Mouse (Mus musculus) c-Kit-positive CD71-negative TER-119-negative erythroid progenitor cells, embryonic 14.5 days (primary cell): Measurements from ENCODE around the gene Ccdc159.

Source experiments
- DNase-seq: peaks from one replicate; pipeline ENCODE4 v3.0.0-alpha.2; 2013; ENCODE audit warnings: low read depth

The Ccdc159 gene

GRCm38 (mm10) chr9:21927208-21927753 lies at the start of gene Ccdc159, which contains the start of gene Tmem205:
Gene Ccdc159 (plus strand): TSS chr9:21927471.
Gene Tmem205 (minus strand): TSS chr9:21927556.
- peak; percentile 78 for DNase-seq

- no peak for DNase-seq
These were observed 38.0 kb upstream of the Ccdc159 start for GRCm38 (mm10) chr9:21889229-21889628.

- DNase-seq = peak; percentile 50
These were observed 25.9 kb upstream of the Ccdc159 start for GRCm38 (mm10) chr9:21901223-21901820.

- DNase-seq = no peak
These were observed 23.2 kb upstream of the Ccdc159 start for GRCm38 (mm10) chr9:21904031-21904430.

GRCm38 (mm10) chr9:21908216-21908615 lies 19.1 kb upstream of the Ccdc159 start:
- DNase-seq = no peak

GRCm38 (mm10) chr9:21909474-21910223 lies 17.6 kb upstream of the Ccdc159 start:
- no peak for DNase-seq

- no peak for DNase-seq
These were observed 10.3 kb upstream of the Ccdc159 start for GRCm38 (mm10) chr9:21916851-21917492.

GRCm38 (mm10) chr9:21917493-21918034 lies 9.7 kb upstream of the Ccdc159 start:
- no peak for DNase-seq

GRCm38 (mm10) chr9:21918035-21918592 lies 9.2 kb upstream of the Ccdc159 start, which contains the start of gene Rab3d:
Gene Rab3d (minus strand): TSS chr9:21918192.
- DNase-seq = peak; percentile 98

GRCm38 (mm10) chr9:21918692-21919384 lies 8.4 kb upstream of the Ccdc159 start:
- DNase-seq = no peak

- DNase-seq = no peak
These were observed 4.2 kb upstream of the Ccdc159 start for GRCm38 (mm10) chr9:21923036-21923435.

- no peak for DNase-seq
These were observed 3.7 kb upstream of the Ccdc159 start for GRCm38 (mm10) chr9:21923490-21924098.

- peak; percentile 69 for DNase-seq
These were observed 3.2 kb upstream of the Ccdc159 start for GRCm38 (mm10) chr9:21924099-21924493.

- DNase-seq = no peak
These were observed 2.2 kb upstream of the Ccdc159 start for GRCm38 (mm10) chr9:21925034-21925433.

GRCm38 (mm10) chr9:21925506-21925905 lies 1.8 kb upstream of the Ccdc159 start:
- no peak for DNase-seq

GRCm38 (mm10) chr9:21926155-21926554 lies 1.1 kb upstream of the Ccdc159 start:
- DNase-seq = no peak

GRCm38 (mm10) chr9:21926784-21927183 lies 487 bp upstream of the Ccdc159 start:
- DNase-seq = no peak

GRCm38 (mm10) chr9:21929208-21929607 lies 1.9 kb downstream of the Ccdc159 start:
- DNase-seq = no peak

- DNase-seq = no peak
These were observed 4.7 kb downstream of the Ccdc159 start for GRCm38 (mm10) chr9:21932006-21932405.

GRCm38 (mm10) chr9:21932445-21933137 lies 5.3 kb downstream of the Ccdc159 start:
- no peak for DNase-seq
